Mouse (Mus musculus) gastrocnemius, adult 2 months (tissue): Measurements from ENCODE around the gene Cbfa2t2. TPM values are rescaled to one million over a fixed set of nuclear protein-coding genes. Genes with fewer than 3 reads are reported as not detected.
"Not testable (repeated sequence)": the region's sequence is repeated elsewhere in the genome, so short reads cannot be mapped to it uniquely, and the experiment has no call there.

ENCODE experiments used
- DNase-seq: peaks from one replicate; pipeline ENCODE4 v3.0.0; 2022
- H3K27ac ChIP-seq: fragments of 200-600 bp; 2 replicates; pipeline ENCODE4 v1.8.1; 2022; ENCODE audit warnings: mild to moderate bottlenecking
- H3K4me3 ChIP-seq: fragments of 200-600 bp; 2 replicates; pipeline ENCODE4 v1.8.1; 2022; ENCODE audit warnings: mild to moderate bottlenecking, moderate library complexity
- CTCF ChIP-seq: fragments of 200-600 bp; IDR thresholded peaks from 2 replicates; pipeline ENCODE4 v1.8.1; 2022; ENCODE audit warnings: antibody characterized with exemption, mild to moderate bottlenecking, moderate library complexity
- intact Hi-C: fragments of 180-260 bp; cut with DNase I; formaldehyde crosslinking; loops from one replicate; pipeline ENCODE4 v1.15.1; 2025
- total RNA-seq, 2 experiments: library from RNA; stranded (reverse); gene quantifications; 2 replicates each; pipeline ENCODE4 v1.2.3; 2021

Gene Cbfa2t2
- total RNA-seq, 2 experiments from 2014 or later = 13.4 to 17.9 TPM

GRCm38 (mm10) chr2:154459262-154459661 is 23.0 kb downstream of the Cbfa2t2 start:
- no peak overlapping the region for H3K27ac ChIP-seq
- intact Hi-C loops = no loop called here
- H3K4me3 ChIP-seq = no peak overlapping the region
- no peak for TF ChIP-seq CTCF
- no peak for DNase-seq

- H3K27ac ChIP-seq = peak overlapping the region; percentile 8; the same call in 1 of the 2 replicates
- DNase-seq = peak; percentile 69
- TF ChIP-seq CTCF = no peak
- intact Hi-C loops = no loop called here
- H3K4me3 ChIP-seq = 0 out of 2 replicates have a peak overlapping the region, but pooled peaks have one; percentile 2
Observed at GRCm38 (mm10) chr2:154459851-154460250, 23.6 kb downstream of the Cbfa2t2 start.

GRCm38 (mm10) chr2:154463621-154464198 is 27.4 kb downstream of the Cbfa2t2 start:
- TF ChIP-seq CTCF = no peak
- Histone ChIP-seq H3K4me3 (no peak overlapping the region), H3K27ac (no peak overlapping the region)
- DNase-seq = peak; percentile 57
- intact Hi-C loops = no loop called here

- DNase-seq = no peak
- no peak for TF ChIP-seq CTCF
- H3K27ac ChIP-seq = no peak overlapping the region
- intact Hi-C loops = no loop called here
- no peak overlapping the region for H3K4me3 ChIP-seq
Observed at GRCm38 (mm10) chr2:154465914-154466335, 29.6 kb downstream of the Cbfa2t2 start.

GRCm38 (mm10) chr2:154467139-154467538 is 30.9 kb downstream of the Cbfa2t2 start:
- TF ChIP-seq CTCF = no peak
- H3K27ac ChIP-seq = no peak overlapping the region
- DNase-seq = no peak
- intact Hi-C loops = no loop called here
- no peak overlapping the region for H3K4me3 ChIP-seq

- TF ChIP-seq CTCF = no peak
- no peak overlapping the region for H3K4me3 ChIP-seq
- no peak for DNase-seq
- intact Hi-C loops = no loop called here
- H3K27ac ChIP-seq = no peak overlapping the region; the same call in 1 of the 2 replicates
Observed at GRCm38 (mm10) chr2:154474251-154475061, 38.2 kb downstream of the Cbfa2t2 start.

- intact Hi-C loops = no loop called here
- no peak for DNase-seq
- Histone ChIP-seq H3K4me3 (no peak overlapping the region), H3K27ac (no peak overlapping the region)
- TF ChIP-seq CTCF = no peak
Observed at GRCm38 (mm10) chr2:154475062-154475349, 38.7 kb downstream of the Cbfa2t2 start.

- DNase-seq = no peak
- Histone ChIP-seq H3K27ac (no peak overlapping the region), H3K4me3 (no peak overlapping the region)
- intact Hi-C loops = no loop called here
- TF ChIP-seq CTCF = no peak
Observed at GRCm38 (mm10) chr2:154475861-154476260, 39.6 kb downstream of the Cbfa2t2 start.

- Histone ChIP-seq H3K4me3 (no peak overlapping the region), H3K27ac (0 out of 2 replicates have a peak overlapping the region, but pooled peaks have one; percentile 16)
- peak; percentile 57 for DNase-seq
- TF ChIP-seq CTCF = no peak
- intact Hi-C loops = no loop called here
Observed at GRCm38 (mm10) chr2:154477028-154477427, 40.7 kb downstream of the Cbfa2t2 start.

GRCm38 (mm10) chr2:154491788-154492187 is 55.5 kb downstream of the Cbfa2t2 start:
- no peak for TF ChIP-seq CTCF
- intact Hi-C loops = loop anchor here (5.0 kb wide), 1 partner anchor 54 kb away; the partner anchor contains the start of gene Cbfa2t2
- DNase-seq = no peak
- no peak overlapping the region for H3K4me3 ChIP-seq
- peak overlapping the region; percentile 62 for H3K27ac ChIP-seq

GRCm38 (mm10) chr2:154493559-154493958 is 57.3 kb downstream of the Cbfa2t2 start:
- intact Hi-C loops = loop anchor here (5.0 kb wide), 1 partner anchor 56 kb away; the partner anchor contains the start of gene Cbfa2t2
- TF ChIP-seq CTCF = peak; percentile 27
- not testable (repeated sequence) for DNase-seq, H3K4me3 ChIP-seq, H3K27ac ChIP-seq

GRCm38 (mm10) chr2:154495021-154495420 is 58.7 kb downstream of the Cbfa2t2 start:
- H3K4me3 ChIP-seq = no peak overlapping the region
- no peak for TF ChIP-seq CTCF
- no peak for DNase-seq
- intact Hi-C loops = no loop called here
- H3K27ac ChIP-seq = no peak overlapping the region

- TF ChIP-seq CTCF = no peak
- intact Hi-C loops = no loop called here
- Histone ChIP-seq H3K4me3 (no peak overlapping the region), H3K27ac (peak overlapping the region; percentile 16; the same call in 1 of the 2 replicates)
- no peak for DNase-seq
Observed at GRCm38 (mm10) chr2:154498571-154498970, 62.3 kb downstream of the Cbfa2t2 start.
